Mouse (Mus musculus) kidney, adult 9 months (tissue): ENCODE measurements around the gene Rps24.

Experiments
- DNase-seq: peaks from one replicate; pipeline ENCODE4 v3.0.0; 2022

The Rps24 gene

GRCm38 (mm10) chr14:24512527-24513161 lies 25.7 kb downstream of the Rps24 start:
- no peak for DNase-seq

GRCm38 (mm10) chr14:24521597-24521996 lies 34.7 kb downstream of the Rps24 start:
- no peak for DNase-seq

GRCm38 (mm10) chr14:24525137-24525536 lies 38.2 kb downstream of the Rps24 start:
- no peak for DNase-seq

- no peak for DNase-seq
Measured at GRCm38 (mm10) chr14:24525677-24526415, 38.9 kb downstream of the Rps24 start.

GRCm38 (mm10) chr14:24526440-24526839 lies 39.5 kb downstream of the Rps24 start:
- no peak for DNase-seq

- no peak for DNase-seq
Measured at GRCm38 (mm10) chr14:24530228-24530627, 43.3 kb downstream of the Rps24 start.

- DNase-seq: no peak
Measured at GRCm38 (mm10) chr14:24534865-24535545, 48.1 kb downstream of the Rps24 start.

- DNase-seq: no peak
Measured at GRCm38 (mm10) chr14:24542901-24543300, 56.0 kb downstream of the Rps24 start.

GRCm38 (mm10) chr14:24544057-24544456 lies 57.1 kb downstream of the Rps24 start:
- DNase-seq: peak; percentile 45
